Mouse (Mus musculus): ENCODE data around the gene Spred3. TPM values are rescaled to one million over a fixed set of nuclear protein-coding genes. Genes with fewer than 3 reads are reported as not detected.
A peak's percentile ranks its signal among the peaks of the same experiment; 100 is the strongest.

Gene Spred3
- total and polyA plus RNA-seq, 2 experiments from 2014 or later, result 13.1 to 33.3 TPM

DNA sequence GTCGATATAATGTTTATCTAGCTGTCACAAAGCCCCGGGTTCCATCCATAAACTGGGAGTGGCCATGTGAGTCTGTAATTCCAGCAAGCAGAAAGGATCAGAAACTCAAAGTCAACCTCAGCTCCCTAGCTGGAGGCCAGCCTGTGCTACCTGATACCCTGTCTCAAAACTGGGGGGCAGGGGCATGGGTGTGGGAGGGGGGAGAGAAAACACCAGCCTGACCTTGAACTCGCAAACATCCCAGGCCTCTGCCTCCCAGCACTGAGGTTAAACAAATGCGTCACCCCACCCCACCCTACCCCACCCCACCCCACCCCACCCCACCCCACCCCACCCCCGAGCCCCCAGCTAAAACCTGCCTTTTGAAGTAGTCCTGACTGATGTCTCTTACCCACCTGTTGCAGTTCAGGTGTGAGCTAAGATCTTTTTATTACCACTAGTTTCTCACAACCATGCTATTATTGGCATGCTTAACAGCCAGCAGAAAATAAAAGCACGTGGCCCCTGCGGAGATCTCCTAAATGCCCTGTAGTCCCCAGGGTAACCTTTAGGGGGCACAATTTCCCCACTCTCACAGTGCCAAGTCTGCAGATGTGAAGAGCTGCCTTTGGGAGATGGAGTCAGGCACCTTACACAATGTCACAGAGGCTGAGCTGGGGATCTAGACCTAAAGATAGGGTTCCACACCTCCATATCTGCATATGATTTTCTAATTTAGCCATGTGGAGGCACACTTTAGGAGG, 43.9 kb downstream of the Spred3 start:
- peak; percentile 56 for TF ChIP-seq CTCF (IDR thresholded peaks at IDR 0.05)
- no peaks in the 10 kb centered on the region for H3K9me3 ChIP-seq (ENCODE audit: low read length)
- ATAC-seq (ENCODE audit: low FRiP score) (no peak), DNase-seq (ENCODE audit: low spot score) (peak; percentile 6)
- H3K4me1 ChIP-seq (ENCODE audit: insufficient read depth, low read length), result peaks cover 3% of the 10 kb centered on the region; the same call in 1 of the 2 replicates
- H3K4me3 ChIP-seq (ENCODE audit: low read depth, low read length), result no peak overlapping the region
- H3K36me3 ChIP-seq (ENCODE audit: insufficient read depth, low read length), result no peaks in the 10 kb centered on the region
- H3K27ac ChIP-seq (ENCODE audit: low read depth, low read length), result no peak overlapping the region
- whole genome bisulfite sequencing, result 39% methylated on average over 7 of the region's 7 CpGs
- H3K4me2 ChIP-seq (ENCODE audit: low read depth, low read length, poor library complexity, severe bottlenecking), result no peak overlapping the region
- H3K27me3 ChIP-seq (ENCODE audit: insufficient read depth, low read length), result no peaks in the 10 kb centered on the region
- no peak overlapping the region for H3K9ac ChIP-seq (replicated peaks; ENCODE audit: low read length, poor library complexity, severe bottlenecking)

DNA sequence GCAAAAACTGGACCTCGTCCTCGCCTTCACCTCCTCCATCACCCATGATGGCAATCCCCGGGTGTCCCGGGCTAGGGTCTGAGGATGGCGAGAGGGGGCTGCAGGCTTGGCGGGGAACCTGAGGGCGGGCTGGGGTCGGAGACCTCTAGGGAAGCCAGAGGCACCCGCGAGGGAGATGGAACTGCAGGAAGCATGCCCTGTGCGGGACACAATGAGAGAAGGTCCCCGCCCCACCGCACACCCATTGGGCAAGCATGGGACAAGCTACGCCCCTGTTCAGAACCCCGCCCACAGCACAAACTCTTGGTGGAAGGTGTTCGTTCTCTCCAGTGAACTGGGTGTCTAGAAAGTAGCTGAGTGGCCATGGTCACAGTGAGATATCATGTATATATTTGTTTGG, 45.2 kb downstream of the Spred3 start, which contains the start of gene Ryr1:
TSS of gene Ryr1 (minus strand) at position 210 of the 400 bp plus-strand sequence.
- Histone ChIP-seq H3K27me3 (ENCODE audit: insufficient read depth, low read length) (no peaks in the 10 kb centered on the region), H3K4me1 (ENCODE audit: insufficient read depth, low read length) (peaks cover 3% of the 10 kb centered on the region; the same call in 1 of the 2 replicates), H3K9me3 (ENCODE audit: low read length) (no peaks in the 10 kb centered on the region), H3K27ac (ENCODE audit: low read depth, low read length) (no peak within 1 kb of the TSS), H3K4me2 (ENCODE audit: low read depth, low read length, poor library complexity, severe bottlenecking) (peak within 1 kb of the TSS; percentile 42), H3K4me3 (ENCODE audit: low read depth, low read length) (peak within 1 kb of the TSS; percentile 20; the same call in 1 of the 2 replicates), H3K9ac (replicated peaks; ENCODE audit: low read length, poor library complexity, severe bottlenecking) (no peak within 1 kb of the TSS), H3K36me3 (ENCODE audit: insufficient read depth, low read length) (no peaks in the 10 kb centered on the region)
- 0% methylated on average over 16 of the region's 16 CpGs for WGBS
- ATAC-seq (ENCODE audit: low FRiP score) (no peak), DNase-seq (ENCODE audit: low spot score) (peak; percentile 7)
- TF ChIP-seq CTCF (IDR thresholded peaks at IDR 0.05), result no peak

DNA sequence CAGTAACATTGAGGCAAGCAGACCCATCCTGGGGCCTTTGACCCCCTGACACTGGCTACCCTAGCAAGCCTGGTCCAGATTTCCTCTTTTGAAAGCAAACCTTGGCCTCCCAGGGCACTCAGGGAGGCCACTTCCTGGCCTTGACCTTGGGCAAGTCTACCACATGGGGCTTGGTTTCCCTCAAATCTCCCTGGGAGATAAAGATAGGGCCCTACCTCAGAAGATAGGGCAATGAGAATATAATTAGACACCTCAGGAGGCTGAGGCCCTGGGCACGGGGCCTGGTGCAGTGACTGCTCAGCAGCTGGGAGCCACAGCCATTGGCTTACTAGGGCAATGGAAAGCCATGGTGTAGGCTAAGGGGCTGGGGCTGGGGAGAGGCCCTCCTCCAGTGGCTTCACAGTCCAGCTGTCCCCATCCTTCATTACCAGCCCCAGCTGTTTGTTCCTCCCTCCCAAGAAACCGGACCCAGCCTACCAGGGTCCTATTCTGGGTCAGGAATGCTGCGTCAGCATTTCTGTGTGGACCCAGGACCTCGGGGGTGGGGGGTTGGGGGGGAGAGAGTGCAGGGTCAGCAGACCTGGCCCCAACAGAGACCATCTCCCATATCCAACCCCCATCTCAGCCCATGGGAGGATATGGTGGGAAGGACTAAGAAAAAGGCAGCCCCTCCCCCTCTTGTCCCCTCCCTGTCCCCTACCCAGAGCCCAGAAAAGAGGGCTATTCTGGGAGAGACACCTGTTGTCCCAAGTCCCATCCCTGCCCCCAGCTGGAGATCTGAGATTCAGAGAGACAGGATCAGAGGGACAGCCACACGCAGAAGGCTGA, 46.5 kb downstream of the Spred3 start:
- Histone ChIP-seq H3K9ac (replicated peaks; ENCODE audit: low read length, poor library complexity, severe bottlenecking) (no peak overlapping the region), H3K4me3 (ENCODE audit: low read depth, low read length) (no peak overlapping the region), H3K27ac (ENCODE audit: low read depth, low read length) (no peak overlapping the region), H3K9me3 (ENCODE audit: low read length) (no peaks in the 10 kb centered on the region), H3K27me3 (ENCODE audit: insufficient read depth, low read length) (no peaks in the 10 kb centered on the region), H3K4me2 (ENCODE audit: low read depth, low read length, poor library complexity, severe bottlenecking) (no peak overlapping the region), H3K36me3 (ENCODE audit: insufficient read depth, low read length) (no peaks in the 10 kb centered on the region), H3K4me1 (ENCODE audit: insufficient read depth, low read length) (peaks cover 3% of the 10 kb centered on the region; the same call in 1 of the 2 replicates)
- ATAC-seq (ENCODE audit: low FRiP score) (no peak), DNase-seq (ENCODE audit: low spot score) (no peak)
- 55% methylated on average over 5 of the region's 5 CpGs for WGBS
- no peak for TF ChIP-seq CTCF (IDR thresholded peaks at IDR 0.05)

GRCm38 (mm10) chr7:29122821-29123220, 47.4 kb downstream of the Spred3 start:
- no peak for TF ChIP-seq CTCF (IDR thresholded peaks at IDR 0.05)
- Histone ChIP-seq H3K9me3 (ENCODE audit: low read length) (no peaks in the 10 kb centered on the region), H3K4me3 (ENCODE audit: low read depth, low read length) (no peak overlapping the region), H3K36me3 (ENCODE audit: insufficient read depth, low read length) (no peaks in the 10 kb centered on the region), H3K27me3 (ENCODE audit: insufficient read depth, low read length) (no peaks in the 10 kb centered on the region), H3K4me1 (ENCODE audit: insufficient read depth, low read length) (peaks cover 3% of the 10 kb centered on the region; the same call in 1 of the 2 replicates), H3K27ac (ENCODE audit: low read depth, low read length) (no peak overlapping the region), H3K4me2 (ENCODE audit: low read depth, low read length, poor library complexity, severe bottlenecking) (no peak overlapping the region), H3K9ac (replicated peaks; ENCODE audit: low read length, poor library complexity, severe bottlenecking) (no peak overlapping the region)
- no peak for ATAC-seq (ENCODE audit: low FRiP score)
- no peak for DNase-seq (ENCODE audit: low spot score)
- 94% methylated on average over 9 of the region's 9 CpGs for WGBS

DNA sequence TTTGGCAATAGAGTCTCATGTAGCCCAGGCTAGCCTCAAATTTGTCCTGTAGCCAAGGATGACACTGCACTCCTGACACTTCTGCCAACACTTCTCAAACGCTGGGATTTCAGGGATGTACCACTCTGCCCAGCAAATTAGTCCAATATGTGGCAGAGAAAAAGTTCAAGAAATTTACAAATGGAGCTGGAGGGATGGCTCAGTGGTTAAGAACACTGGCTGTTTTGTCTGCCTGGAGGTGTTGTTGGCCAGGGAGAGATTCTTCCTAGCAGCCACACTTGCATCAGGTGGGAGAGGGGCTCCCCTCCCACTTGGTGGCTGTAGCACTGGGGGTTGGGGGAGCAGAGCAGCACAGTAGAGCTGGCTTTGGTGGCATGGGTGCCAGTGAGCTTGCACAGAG, 50.7 kb downstream of the Spred3 start:
- Histone ChIP-seq H3K9me3 (ENCODE audit: low read length) (no peaks in the 10 kb centered on the region), H3K36me3 (ENCODE audit: insufficient read depth, low read length) (no peaks in the 10 kb centered on the region), H3K4me1 (ENCODE audit: insufficient read depth, low read length) (no peaks in the 10 kb centered on the region), H3K27me3 (ENCODE audit: insufficient read depth, low read length) (no peaks in the 10 kb centered on the region), H3K4me2 (ENCODE audit: low read depth, low read length, poor library complexity, severe bottlenecking) (no peak overlapping the region), H3K4me3 (ENCODE audit: low read depth, low read length) (no peak overlapping the region), H3K27ac (ENCODE audit: low read depth, low read length) (no peak overlapping the region), H3K9ac (replicated peaks; ENCODE audit: low read length, poor library complexity, severe bottlenecking) (no peak overlapping the region)
- ATAC-seq (ENCODE audit: low FRiP score) (no peak), DNase-seq (ENCODE audit: low spot score) (no peak)
- TF ChIP-seq CTCF (IDR thresholded peaks at IDR 0.05), result no peak
- 91% methylated on average over 1 of the region's 1 CpGs for WGBS

Data from midbrain, postnatal 0 days (tissue).